ENCODE assay signal across 7 mouse cellular contexts in the genomic region with DNA sequence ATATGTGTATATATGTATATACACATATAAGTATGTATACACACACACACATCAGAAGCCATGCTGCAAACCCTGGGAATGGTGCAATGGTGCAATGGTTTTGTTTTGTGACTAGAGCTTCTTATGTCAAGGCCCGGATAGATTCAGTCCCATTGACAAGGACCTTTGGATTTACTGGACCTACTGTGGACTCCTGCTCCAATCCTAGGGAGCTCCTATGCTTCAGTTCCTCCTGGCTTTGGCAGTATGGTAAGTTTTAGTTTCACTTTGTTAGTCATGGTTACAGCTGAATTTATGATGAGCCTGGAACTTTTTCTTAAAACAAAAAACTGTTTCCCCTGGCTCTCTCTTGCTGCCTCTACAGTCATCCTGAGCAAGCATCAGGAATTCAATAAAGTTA. TPM values are rescaled to one million over a fixed set of nuclear protein-coding genes. Genes with fewer than 3 reads are reported as not detected.
"Had no signal": no experiment of that assay in that cellular context is flagged by ENCODE, and none has a peak within 500 bp of the region (broad histone marks: within the 10 kb centered on the region; RNA-seq: fewer than 3 reads in every experiment).

No protein-coding gene starts in this region.

RNA-seq across cellular contexts. Expression of gene Ifi211, which starts 35.7 kb away (rescaled TPM):
- total RNA-seq: hematopoietic stem cell, adult 5-6 weeks; hindbrain, postnatal 0 days; layer of hippocampus, adult 2 months; layer of hippocampus, postnatal 10 days; layer of hippocampus, postnatal 25 days; left cerebral cortex, adult 2 months; left cerebral cortex, postnatal 14 days had no signal
